Mouse (Mus musculus) stomach, postnatal 0 days (tissue): ENCODE measurements around the gene Uvrag. TPM values are rescaled to one million over a fixed set of nuclear protein-coding genes. Genes with fewer than 3 reads are reported as not detected.

Experiments
- ATAC-seq: fragments of 200-750 bp; cut with Nextera tagmentation; 2 replicates; pipeline ENCODE4 v1.8.0; 2017; ENCODE audit not compliant: low FRiP score, low TSS enrichment
- DNase-seq: peaks from one replicate; pipeline ENCODE4 v3.0.0-alpha.2; 2016; ENCODE audit warnings: low spot score
- H3K27ac ChIP-seq: fragments of 300-500 bp; sonication (generic); replicated peaks from 2 replicates; pipeline ENCODE4 v1.5.1; 2014; ENCODE audit warnings: mild to moderate bottlenecking, control low read depth
- H3K27me3 ChIP-seq: fragments of 300-500 bp; sonication (generic); 2 replicates; pipeline ENCODE4 v1.6.1; 2014; ENCODE audit warnings: low read length; ENCODE audit not compliant: control insufficient read depth, insufficient read depth
- H3K36me3 ChIP-seq: fragments of 300-500 bp; sonication (generic); 2 replicates; pipeline ENCODE4 v1.6.1; 2014; ENCODE audit warnings: low read length, mixed read lengths; ENCODE audit not compliant: control insufficient read depth, insufficient read depth
- H3K4me1 ChIP-seq: fragments of 300-500 bp; sonication (generic); replicated peaks from 2 replicates; pipeline ENCODE4 v1.6.1; 2014; ENCODE audit warnings: antibody characterized with exemption; ENCODE audit not compliant: control insufficient read depth, insufficient read depth
- H3K4me2 ChIP-seq: fragments of 300-500 bp; sonication (generic); replicated peaks from 2 replicates; pipeline ENCODE4 v1.6.1; 2014; ENCODE audit warnings: low read depth, mild to moderate bottlenecking, control low read depth, moderate library complexity
- H3K4me3 ChIP-seq: fragments of 300-500 bp; sonication (generic); 2 replicates; pipeline ENCODE4 v1.5.1; 2014; ENCODE audit warnings: low read depth, low read length, control low read depth
- H3K9ac ChIP-seq: fragments of 300-500 bp; sonication (generic); 2 replicates; pipeline ENCODE4 v1.6.1; 2014; ENCODE audit warnings: mild to moderate bottlenecking, low read length, control low read depth, mixed read lengths
- H3K9me3 ChIP-seq: fragments of 300-500 bp; sonication (generic); 2 replicates; pipeline ENCODE4 v1.6.1; 2016; ENCODE audit warnings: low read length; ENCODE audit not compliant: control insufficient read depth
- CTCF ChIP-seq: IDR thresholded peaks from 2 replicates; pipeline ENCODE4 v1.5.1; 2016; ENCODE audit warnings: antibody characterized with exemption, low read depth, mild to moderate bottlenecking, moderate library complexity
- EP300 ChIP-seq: optimal IDR thresholded peaks from 2 replicates; pipeline ENCODE3; 2016; ENCODE audit warnings: antibody characterized with exemption
- WGBS: fragments of 180-500 bp; shearing (Covaris S2); extraction: QIAGEN DNeasy Blood & Tissue Kit; methylation state at CpG from one replicate; pipeline ENCODE4 v1.1.7; 2014; 5-methylcytosine and 5-hydroxymethylcytosine counted together
- polyA plus RNA-seq: library from polyadenylated mRNA; unstranded; fragments of >200 nt; fragmentation: Nextera tagmentation; extraction: Ambion mirVana; gene quantifications from 2 replicates; pipeline ENCODE4 v1.2.1, GENCODE M21; 2015

Gene Uvrag
- polyA plus RNA-seq, 1 experiment from 2014 or later = 9.8 TPM

- H3K27ac ChIP-seq = no peak overlapping the region
- no peak overlapping the region for H3K9ac ChIP-seq
- no peaks in the 10 kb centered on the region for H3K36me3 ChIP-seq
- no peak overlapping the region for H3K4me2 ChIP-seq
- no peak overlapping the region for H3K4me3 ChIP-seq
- ATAC-seq = peak; percentile 68; the same call in 1 of the 2 replicates
- TF ChIP-seq CTCF (peak; percentile 80), EP300 (no peak)
- H3K27me3 ChIP-seq = no peaks in the 10 kb centered on the region
- WGBS = 44% methylated on average over 3 of the region's 3 CpGs
- no peak for DNase-seq
- no peaks in the 10 kb centered on the region; the same call in 1 of the 2 replicates for H3K4me1 ChIP-seq
- H3K9me3 ChIP-seq = no peaks in the 10 kb centered on the region
These were observed 33.4 kb downstream of the Uvrag start for GRCm38 (mm10) chr7:99107566-99107965.

GRCm38 (mm10) chr7:99106714-99107270 lies 34.1 kb downstream of the Uvrag start:
- 42% methylated on average over 4 of the region's 4 CpGs for whole genome bisulfite sequencing
- Histone ChIP-seq H3K4me3 (no peak overlapping the region), H3K36me3 (no peaks in the 10 kb centered on the region), H3K27ac (no peak overlapping the region), H3K9ac (no peak overlapping the region), H3K9me3 (no peaks in the 10 kb centered on the region), H3K4me1 (no peaks in the 10 kb centered on the region; the same call in 1 of the 2 replicates), H3K27me3 (no peaks in the 10 kb centered on the region), H3K4me2 (no peak overlapping the region)
- TF ChIP-seq EP300 (no peak), CTCF (no peak)
- ATAC-seq = no peak
- no peak for DNase-seq

- Histone ChIP-seq H3K27me3 (no peaks in the 10 kb centered on the region), H3K36me3 (peaks cover 4% of the 10 kb centered on the region; the same call in 1 of the 2 replicates), H3K9ac (no peak overlapping the region), H3K27ac (no peak overlapping the region; the same call in 1 of the 2 replicates), H3K4me1 (no peaks in the 10 kb centered on the region; the same call in 1 of the 2 replicates), H3K4me2 (no peak overlapping the region), H3K4me3 (no peak overlapping the region), H3K9me3 (no peaks in the 10 kb centered on the region)
- DNase-seq (peak; percentile 47), ATAC-seq (peak; percentile 12; the same call in 1 of the 2 replicates)
- TF ChIP-seq CTCF = no peak
- no peak for TF ChIP-seq EP300
- WGBS = 39% methylated on average over 11 of the region's 11 CpGs
These were observed 39.0 kb downstream of the Uvrag start for GRCm38 (mm10) chr7:99101767-99102593.

DNA sequence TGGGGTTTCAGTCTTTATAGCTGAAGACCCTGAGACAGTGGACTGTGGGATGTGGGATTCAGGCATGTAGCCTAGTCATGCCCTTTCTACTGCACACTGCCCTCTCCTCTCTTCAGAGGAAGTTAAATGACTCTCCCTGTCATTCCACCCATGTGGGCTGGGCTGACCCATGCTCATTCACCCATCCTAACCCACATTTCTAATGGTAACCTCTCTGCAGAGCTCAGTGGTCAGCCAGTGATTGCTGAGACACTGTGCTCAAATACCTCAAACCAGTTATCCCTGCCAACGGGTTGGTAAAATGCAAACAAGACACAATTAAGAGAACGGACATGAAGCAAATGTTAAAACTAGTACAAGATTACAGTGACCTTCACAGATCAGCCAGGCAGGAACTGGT lies 39.9 kb downstream of the Uvrag start:
- TF ChIP-seq EP300 (no peak), CTCF (no peak)
- ATAC-seq (peak; percentile 13; the same call in 1 of the 2 replicates), DNase-seq (no peak)
- Histone ChIP-seq H3K9ac (no peak overlapping the region), H3K27me3 (no peaks in the 10 kb centered on the region), H3K27ac (0 out of 2 replicates have a peak overlapping the region, but pooled peaks have one; percentile 5), H3K4me2 (no peak overlapping the region), H3K36me3 (peaks cover 4% of the 10 kb centered on the region; the same call in 1 of the 2 replicates), H3K9me3 (no peaks in the 10 kb centered on the region), H3K4me3 (no peak overlapping the region), H3K4me1 (no peaks in the 10 kb centered on the region)
- WGBS = 30% methylated on average over 2 of the region's 2 CpGs

GRCm38 (mm10) chr7:99100573-99100972 lies 40.4 kb downstream of the Uvrag start:
- H3K27ac ChIP-seq = no peak overlapping the region
- peaks cover 4% of the 10 kb centered on the region; the same call in 1 of the 2 replicates for H3K36me3 ChIP-seq
- H3K4me3 ChIP-seq = no peak overlapping the region
- H3K27me3 ChIP-seq = no peaks in the 10 kb centered on the region
- ATAC-seq (peak; percentile 88), DNase-seq (peak; percentile 66)
- 57% methylated on average over 8 of the region's 8 CpGs for WGBS
- H3K9ac ChIP-seq = no peak overlapping the region
- no peaks in the 10 kb centered on the region for H3K9me3 ChIP-seq
- H3K4me1 ChIP-seq = no peaks in the 10 kb centered on the region
- no peak overlapping the region for H3K4me2 ChIP-seq
- TF ChIP-seq EP300 (no peak), CTCF (no peak)

DNA sequence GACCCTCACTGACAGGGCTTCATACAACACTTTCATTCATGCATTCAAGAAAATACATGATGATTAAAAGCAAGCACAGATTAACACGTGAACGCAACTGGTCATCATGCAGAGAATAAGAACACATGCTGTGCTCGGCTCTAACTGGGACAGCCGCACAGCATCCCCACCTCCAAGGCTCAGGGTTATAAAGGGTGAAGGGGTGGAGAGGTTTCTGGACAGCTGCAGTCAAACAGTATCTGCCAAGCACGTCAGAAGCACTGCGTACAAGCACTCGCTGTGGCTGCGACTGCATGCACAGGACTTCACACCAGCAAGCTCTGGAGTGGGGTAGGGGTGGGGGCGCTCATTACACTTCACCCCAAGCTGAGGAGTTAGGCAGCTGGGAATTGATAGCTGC lies 40.9 kb downstream of the Uvrag start:
- no peak for DNase-seq
- Histone ChIP-seq H3K36me3 (peaks cover 4% of the 10 kb centered on the region; the same call in 1 of the 2 replicates), H3K4me3 (no peak overlapping the region), H3K4me2 (no peak overlapping the region), H3K27ac (no peak overlapping the region), H3K4me1 (no peaks in the 10 kb centered on the region), H3K9me3 (no peaks in the 10 kb centered on the region), H3K9ac (no peak overlapping the region), H3K27me3 (no peaks in the 10 kb centered on the region)
- ATAC-seq = no peak
- WGBS = 69% methylated on average over 9 of the region's 9 CpGs
- TF ChIP-seq CTCF = no peak
